Mouse (Mus musculus) limb, embryonic 14.5 days (tissue): Measurements from ENCODE around the gene Wtip. TPM values are rescaled to one million over a fixed set of nuclear protein-coding genes. Genes with fewer than 3 reads are reported as not detected.
"Not testable (repeated sequence)": the region's sequence is repeated elsewhere in the genome, so short reads cannot be mapped to it uniquely, and the experiment has no call there.

ENCODE experiments used
- ATAC-seq: fragments of 200-750 bp; cut with Nextera tagmentation; 2 replicates; pipeline ENCODE4 v1.8.0; 2017; ENCODE audit warnings: low read depth, moderate number of reproducible peaks, moderate TSS enrichment; ENCODE audit not compliant: low FRiP score
- DNase-seq: peaks from one replicate; pipeline ENCODE4 v3.0.0-alpha.2; 2015; ENCODE audit warnings: low spot score
- H3K27ac ChIP-seq: fragments of 300-500 bp; sonication (generic); replicated peaks from 2 replicates; pipeline ENCODE4 v1.5.1; 2014; ENCODE audit warnings: low read depth, mild to moderate bottlenecking, low read length, moderate library complexity, mixed read lengths
- H3K27me3 ChIP-seq: fragments of 300-500 bp; sonication (generic); 2 replicates; pipeline ENCODE4 v1.6.1; 2014; ENCODE audit warnings: low read length, mixed read lengths; ENCODE audit not compliant: control insufficient read depth, insufficient read depth
- H3K36me3 ChIP-seq: fragments of 300-500 bp; sonication (generic); 2 replicates; pipeline ENCODE4 v1.6.1; 2014; ENCODE audit warnings: mild to moderate bottlenecking, low read length, moderate library complexity, mixed read lengths; ENCODE audit not compliant: control insufficient read depth, insufficient read depth
- H3K4me1 ChIP-seq: fragments of 300-500 bp; sonication (generic); 2 replicates; pipeline ENCODE4 v1.6.1; 2014; ENCODE audit warnings: antibody characterized with exemption, low read length, mixed read lengths; ENCODE audit not compliant: control insufficient read depth, insufficient read depth
- H3K4me2 ChIP-seq: fragments of 300-500 bp; sonication (generic); replicated peaks from 2 replicates; pipeline ENCODE4 v1.6.1; 2014; ENCODE audit warnings: low read depth, mild to moderate bottlenecking, low read length, moderate library complexity; ENCODE audit not compliant: severe bottlenecking
- H3K4me3 ChIP-seq: fragments of 300-500 bp; sonication (generic); replicated peaks from 2 replicates; pipeline ENCODE4 v1.5.1; 2014; ENCODE audit warnings: low read length
- H3K9ac ChIP-seq: fragments of 300-500 bp; sonication (generic); 2 replicates; pipeline ENCODE4 v1.6.1; 2014; ENCODE audit warnings: mild to moderate bottlenecking, low read depth, low read length, moderate library complexity; ENCODE audit not compliant: severe bottlenecking
- H3K9me3 ChIP-seq: fragments of 300-500 bp; sonication (generic); 2 replicates; pipeline ENCODE4 v1.6.1; 2016; ENCODE audit warnings: low read length; ENCODE audit not compliant: control insufficient read depth
- POLR2A ChIP-seq: fragments of 200-500 bp; IDR thresholded peaks from 2 replicates; pipeline ENCODE4 v1.8.0; 2012; ENCODE audit warnings: inconsistent platforms, mild to moderate bottlenecking, moderate library complexity, borderline replicate concordance; ENCODE audit not compliant: insufficient read depth, insufficient read length; ENCODE audit errors: extremely low read depth
- WGBS: fragments of 180-500 bp; shearing (Covaris S2); extraction: QIAGEN DNeasy Blood & Tissue Kit; methylation state at CpG from one replicate; pipeline ENCODE4 v1.1.7; 2014; 5-methylcytosine and 5-hydroxymethylcytosine counted together
- polyA plus RNA-seq, 2 experiments: library from polyadenylated mRNA; depleted of rRNA in 1 of 2; stranded (reverse) in 1 of 2; unstranded in 1 of 2; fragments of >200 nt; fragmentation: Nextera tagmentation in 1 of 2; extraction: Ambion mirVana in 1 of 2; gene quantifications; 2 replicates each; pipeline versions ENCODE4 v1.2.1 to v1.2.3; 2012 to 2014

Gene Wtip
- polyA plus RNA-seq (2012; rRNA removed) (62.4 and 77.4 TPM in 2 replicates), polyA plus RNA-seq (2014; fragmentation: Nextera tagmentation; extraction: Ambion mirVana) (8.6 and 10.8 TPM in 2 replicates)

- 0 out of 2 replicates have a peak, but pooled peaks have one; percentile 23 for TF ChIP-seq POLR2A
- H3K27ac ChIP-seq: peak within 1 kb of the TSS; percentile 91
- no peaks in the 10 kb centered on the region for H3K27me3 ChIP-seq
- H3K36me3 ChIP-seq: no peaks in the 10 kb centered on the region
- peak within 1 kb of the TSS; percentile 97 for H3K9ac ChIP-seq
- H3K4me3 ChIP-seq: peak within 1 kb of the TSS; percentile 87
- DNase-seq: peak; percentile 88
- no peaks in the 10 kb centered on the region for H3K9me3 ChIP-seq
- ATAC-seq: peak; percentile 92
- 3% methylated on average over 10 of the region's 65 CpGs for WGBS
- peaks cover 10% of the 10 kb centered on the region for H3K4me1 ChIP-seq
- peak within 1 kb of the TSS; percentile 59 for H3K4me2 ChIP-seq
Measured at GRCm38 (mm10) chr7:34133117-34133762, at the start of gene Wtip. Gene Wtip (minus strand): TSS chr7:34133268.

GRCm38 (mm10) chr7:34176241-34176640 lies 43.2 kb upstream of the Wtip start:
- WGBS: 93% methylated on average over 6 of the region's 6 CpGs
- not testable (repeated sequence) for H3K4me1 ChIP-seq, ATAC-seq, H3K27ac ChIP-seq, DNase-seq, H3K27me3 ChIP-seq, H3K4me2 ChIP-seq, H3K4me3 ChIP-seq, H3K9ac ChIP-seq, H3K9me3 ChIP-seq, H3K36me3 ChIP-seq

GRCm38 (mm10) chr7:34172251-34172650 lies 39.2 kb upstream of the Wtip start:
- Histone ChIP-seq H3K9me3 (no peaks in the 10 kb centered on the region), H3K27me3 (no peaks in the 10 kb centered on the region), H3K4me1 (peaks cover 3% of the 10 kb centered on the region; the same call in 1 of the 2 replicates), H3K27ac (no peak overlapping the region), H3K9ac (no peak overlapping the region), H3K36me3 (no peaks in the 10 kb centered on the region), H3K4me2 (no peak overlapping the region), H3K4me3 (no peak overlapping the region)
- TF ChIP-seq POLR2A: no peak
- DNase-seq (no peak), ATAC-seq (no peak)
- 82% methylated on average over 1 of the region's 1 CpGs for WGBS

- 86% methylated on average over 3 of the region's 3 CpGs for WGBS
- no peak for ATAC-seq
- Histone ChIP-seq H3K27me3 (no peaks in the 10 kb centered on the region), H3K4me3 (peak within 1 kb of the TSS; percentile 94), H3K4me1 (peaks cover 3% of the 10 kb centered on the region; the same call in 1 of the 2 replicates), H3K9ac (peak within 1 kb of the TSS; percentile 95), H3K9me3 (no peaks in the 10 kb centered on the region), H3K27ac (peak within 1 kb of the TSS; percentile 92), H3K36me3 (peaks cover 10% of the 10 kb centered on the region), H3K4me2 (peak within 1 kb of the TSS; percentile 82)
- DNase-seq: no peak
- TF ChIP-seq POLR2A: no peak
Measured at GRCm38 (mm10) chr7:34169454-34169853, 36.4 kb upstream of the Wtip start, which contains the start of gene Uba2. Gene Uba2 (minus strand): TSS chr7:34169599.

GRCm38 (mm10) chr7:34168470-34169251 lies 35.6 kb upstream of the Wtip start:
- Histone ChIP-seq H3K27me3 (no peaks in the 10 kb centered on the region), H3K4me3 (peak overlapping the region; percentile 94), H3K4me2 (peak overlapping the region; percentile 82), H3K27ac (peak overlapping the region; percentile 92), H3K9ac (peak overlapping the region; percentile 95), H3K9me3 (no peaks in the 10 kb centered on the region), H3K4me1 (peaks cover 3% of the 10 kb centered on the region; the same call in 1 of the 2 replicates), H3K36me3 (peaks cover 15% of the 10 kb centered on the region)
- 10% methylated on average over 29 of the region's 30 CpGs for WGBS
- peak; percentile 92; the same call in 1 of the 2 replicates for TF ChIP-seq POLR2A
- ATAC-seq (peak; percentile 94), DNase-seq (peak; percentile 92)
